Mouse (Mus musculus): Measurements from ENCODE around the gene Lrrc36.

- no peak for TF ChIP-seq CTCF (IDR thresholded peaks at IDR 0.05; ENCODE audit: insufficient read depth, low read length)
- no peak for TF ChIP-seq POLR2A (IDR thresholded peaks at IDR 0.05; ENCODE audit: borderline replicate concordance, extremely low read depth, low read depth, low read length)
These were observed 20.1 kb downstream of the Lrrc36 start for GRCm38 (mm10) chr8:105433511-105433910.

Data from lung, adult 2 months (tissue).